In genomic region chr12:57464520-57465334, GRCm38 (mm10) we compare ENCODE assay signal across 24 mouse cellular contexts.
DNase-seq lines count a peak whose midpoint lies in the region; ATAC-seq and TF ChIP-seq lines count a peak whose summit lies in the region.
"Had no signal": no experiment of that assay in that cellular context is flagged by ENCODE, and none has a peak within 500 bp of the region (broad histone marks: within the 10 kb centered on the region; RNA-seq: fewer than 3 reads in every experiment).

No protein-coding gene starts in this region.

- no peaks in the 10 kb centered on the region for H3K36me3 ChIP-seq in heart, embryonic 10.5 days
- no peaks in the 10 kb centered on the region for H3K36me3 ChIP-seq in lung, embryonic 15.5 days
- no peaks in the 10 kb centered on the region for H3K36me3 ChIP-seq in CH12.LX (replicated peaks in 1 of 2; ENCODE audit: control insufficient read depth in 1 of 2, insufficient read depth in 1 of 2, low read length in 1 of 2)
- H3K36me3 ChIP-seq: forebrain, embryonic 10.5 days; heart, embryonic 15.5 days; limb, embryonic 12.5 days; liver, embryonic 12.5 days; midbrain, embryonic 10.5 days; neural tube, embryonic 12.5 days had no signal

- H3K27ac ChIP-seq in heart, embryonic 10.5 days: no peak overlapping the region
- peak overlapping the region; percentile 39; the same call in 1 of the 2 replicates for H3K27ac ChIP-seq in lung, embryonic 15.5 days
- H3K27ac ChIP-seq in CH12.LX (ENCODE audit: insufficient read depth, low read depth): no peak overlapping the region
- H3K27ac ChIP-seq: forebrain, embryonic 10.5 days; heart, embryonic 15.5 days; limb, embryonic 12.5 days; liver, embryonic 12.5 days; midbrain, embryonic 10.5 days; neural tube, embryonic 12.5 days had no signal

- no peak for TF ChIP-seq POLR2A in CH12.LX (IDR thresholded peaks at IDR 0.05; ENCODE audit: low read depth, low read length)

- WGBS in heart, embryonic 10.5 days: 79% methylated on average over 12 of the region's 12 CpGs
- WGBS in lung, embryonic 15.5 days: 62% methylated on average over 12 of the region's 12 CpGs

- no peak overlapping the region; the same call in 1 of the 2 replicates for H3K4me2 ChIP-seq in lung, embryonic 15.5 days
- H3K4me2 ChIP-seq in CH12.LX (ENCODE audit: insufficient read depth, low read depth, poor library complexity, severe bottlenecking): peak overlapping the region; percentile 68
- H3K4me2 ChIP-seq: heart, embryonic 15.5 days; limb, embryonic 12.5 days; liver, embryonic 12.5 days; neural tube, embryonic 12.5 days had no signal

- dilution Hi-C loops in CH12.LX (cut with MboI; ENCODE audit: extremely low pct_ligation_motif_present, extremely low pct_unique_long_range_greater_than_20kb, low sequenced_read_pairs): no loop called here

- no peaks in the 10 kb centered on the region for H3K4me1 ChIP-seq in heart, embryonic 10.5 days
- H3K4me1 ChIP-seq in lung, embryonic 15.5 days: no peaks in the 10 kb centered on the region
- H3K4me1 ChIP-seq in CH12.LX (ENCODE audit: control insufficient read depth in 1 of 2, insufficient read depth in 2 of 2): peaks cover 2 to 16% of the 10 kb centered on the region in 2 experiments; a peak in 2 of 4 replicates
- H3K4me1 ChIP-seq: heart, embryonic 15.5 days; liver, embryonic 12.5 days; neural tube, embryonic 12.5 days had no signal

- no peak overlapping the region for H3K4me3 ChIP-seq in heart, embryonic 10.5 days
- H3K4me3 ChIP-seq in lung, embryonic 15.5 days: no peak overlapping the region
- H3K4me3 ChIP-seq in CH12.LX (replicated peaks in 1 of 3; ENCODE audit: low read depth in 2 of 3, low read length in 2 of 3, poor library complexity in 1 of 3): no peak overlapping the region
- H3K4me3 ChIP-seq: forebrain, embryonic 10.5 days; heart, embryonic 15.5 days; limb, embryonic 12.5 days; liver, embryonic 12.5 days; midbrain, embryonic 10.5 days; neural tube, embryonic 12.5 days had no signal

- no peak; the same call in none of the 2 replicates for TF ChIP-seq RAD21 in CH12.LX (IDR thresholded peaks at IDR 0.05; ENCODE audit: low read depth, low read length)

- H3K9me3 ChIP-seq in heart, embryonic 10.5 days: no peaks in the 10 kb centered on the region
- no peaks in the 10 kb centered on the region for H3K9me3 ChIP-seq in lung, embryonic 15.5 days
- no peaks in the 10 kb centered on the region for H3K9me3 ChIP-seq in CH12.LX (replicated peaks; ENCODE audit: low read length)
- H3K9me3 ChIP-seq: forebrain, embryonic 10.5 days; heart, embryonic 15.5 days; limb, embryonic 12.5 days; liver, embryonic 12.5 days; midbrain, embryonic 10.5 days; neural tube, embryonic 12.5 days had no signal

- no peaks in the 10 kb centered on the region for H3K27me3 ChIP-seq in heart, embryonic 10.5 days (ENCODE audit: insufficient read depth, poor library complexity, severe bottlenecking)
- no peaks in the 10 kb centered on the region for H3K27me3 ChIP-seq in lung, embryonic 15.5 days
- H3K27me3 ChIP-seq in CH12.LX (replicated peaks): no peaks in the 10 kb centered on the region
- H3K27me3 ChIP-seq: heart, embryonic 15.5 days; limb, embryonic 12.5 days; liver, embryonic 12.5 days; neural tube, embryonic 12.5 days had no signal

- no peaks in the 10 kb centered on the region for H3K79me2 ChIP-seq in CH12.LX (replicated peaks; ENCODE audit: control insufficient read depth, extremely low read depth, insufficient read depth, poor library complexity, severe bottlenecking)

- no peak overlapping the region for H3K9ac ChIP-seq in lung, embryonic 15.5 days
- H3K9ac ChIP-seq in CH12.LX (ENCODE audit: insufficient read depth, low read depth): no peak overlapping the region
- H3K9ac ChIP-seq: heart, embryonic 15.5 days; limb, embryonic 12.5 days; liver, embryonic 12.5 days; neural tube, embryonic 12.5 days had no signal

- peak; percentile 99 for TF ChIP-seq EP300 in CH12.LX (IDR thresholded peaks at IDR 0.05; ENCODE audit: low read length)

- in situ Hi-C loops in CH12.LX (cut with MboI; ENCODE audit: low pct_ligation_motif_present, low pct_unique_long_range_greater_than_20kb, low sequenced_read_pairs): no loop called here

- 0 out of 2 replicates have a peak, but pooled peaks have one; percentile 23 for ATAC-seq in lung, embryonic 15.5 days (ENCODE audit: borderline replicate concordance, extremely low read depth, low FRiP score, low TSS enrichment)
- ATAC-seq in granulocyte monocyte progenitor cell, adult 5-6 weeks (replicated peaks; ENCODE audit: poor library complexity, severe bottlenecking): peak; percentile 82
- ATAC-seq: activated CD4-positive, CD25-positive, alpha-beta regulatory T cell, adult 4 months; liver, embryonic 12.5 days had no signal

- peak; percentile 6 for DNase-seq in heart, adult 8-10 months (ENCODE audit: low spot score)
- DNase-seq in heart, embryonic 10.5 days (ENCODE audit: low spot score): no peak
- no peak for DNase-seq in lung, postnatal 25 days (ENCODE audit: low spot score)
- peak; percentile 82 for DNase-seq in CH12.LX (ENCODE audit: extremely low read depth)
- DNase-seq in cerebellum, adult 18-20 months: no peak
- no peak for DNase-seq in adrenal gland, postnatal 4 days (ENCODE audit: low spot score in 2 of 2)
- DNase-seq: adrenal gland, postnatal 10 days; cerebellum, adult 11-12 months; cerebellum, postnatal 36 days; gastrocnemius, postnatal 10 days; kidney, adult 2 months; kidney, postnatal 4 days; layer of hippocampus, adult 9-11 months; lung, postnatal 14 days; thymus, adult 2 months had no signal

- TF ChIP-seq CTCF in CH12.LX (conservative IDR thresholded peaks at IDR 0.05 in 1 of 2, IDR thresholded peaks at IDR 0.05 in 1 of 2; ENCODE audit: low read depth in 2 of 2, low read length in 2 of 2): no peak

TF ChIP-seq in CH12.LX, 34 proteins besides CTCF, POLR2A, EP300 and RAD21:
- TF ChIP-seq NRF1 (IDR thresholded peaks at IDR 0.05; ENCODE audit: low read depth, low read length) (no peak), MAFK (IDR thresholded peaks at IDR 0.05; ENCODE audit: insufficient replicate concordance, low read length) (peak; percentile 74), CHD1 (IDR thresholded peaks at IDR 0.05; ENCODE audit: low read depth, low read length) (peak; percentile 70; the same call in 1 of the 2 replicates), MXI1 (IDR thresholded peaks at IDR 0.05; ENCODE audit: low read depth, low read length) (peak; percentile 80), ZNF384 (IDR thresholded peaks at IDR 0.05; ENCODE audit: low read depth, low read length) (no peak), KAT2A (IDR thresholded peaks at IDR 0.05; ENCODE audit: insufficient replicate concordance, low read length) (0 out of 2 replicates have a peak, but pooled peaks have one; percentile 64), CHD2 (IDR thresholded peaks at IDR 0.05; ENCODE audit: low read length) (peak; percentile 80), JUND (conservative IDR thresholded peaks at IDR 0.05; ENCODE audit: low read depth, low read length) (peak; percentile 97), NELFE (IDR thresholded peaks at IDR 0.05; ENCODE audit: low read depth, low read length) (peak; percentile 37; the same call in 1 of the 2 replicates), IRF4 (IDR thresholded peaks at IDR 0.05; ENCODE audit: low read depth, low read length) (peak; percentile 99), ETS1 (conservative IDR thresholded peaks at IDR 0.05; ENCODE audit: low read depth, low read length) (peak; percentile 89), GABPA (IDR thresholded peaks at IDR 0.05; ENCODE audit: insufficient replicate concordance, low read depth, low read length) (no peak), RCOR1 (conservative IDR thresholded peaks at IDR 0.05; ENCODE audit: low read depth, low read length) (peak; percentile 98), ZC3H11A (IDR thresholded peaks at IDR 0.05; ENCODE audit: low read depth, low read length) (no peak), ZMIZ1 (IDR thresholded peaks at IDR 0.05; ENCODE audit: low read depth, low read length) (peak; percentile 64; the same call in 1 of the 2 replicates), JUN (IDR thresholded peaks at IDR 0.05; ENCODE audit: insufficient read depth, low read depth, low read length) (peak; percentile 99), MEF2A (IDR thresholded peaks at IDR 0.05; ENCODE audit: borderline replicate concordance, low read depth, low read length) (peak; percentile 81), UBTF (IDR thresholded peaks at IDR 0.05; ENCODE audit: low read depth, low read length) (no peak), BHLHE40 (IDR thresholded peaks at IDR 0.05; ENCODE audit: low read depth, low read length) (peak; percentile 81), SIN3A (IDR thresholded peaks at IDR 0.05; ENCODE audit: low read length) (peak; percentile 90), TCF12 (IDR thresholded peaks at IDR 0.05; ENCODE audit: low read depth, low read length) (peak; percentile 74), POLR2AphosphoS2 (IDR thresholded peaks at IDR 0.05; ENCODE audit: low read depth, low read length) (no peak), MYC (IDR thresholded peaks at IDR 0.05; ENCODE audit: low read depth, low read length) (peak; percentile 95), ELF1 (IDR thresholded peaks at IDR 0.05; ENCODE audit: low read depth, low read length) (0 out of 2 replicates have a peak, but pooled peaks have one; percentile 14), HCFC1 (IDR thresholded peaks at IDR 0.05; ENCODE audit: low read depth, low read length) (no peak; the same call in 1 of the 2 replicates), SMC3 (IDR thresholded peaks at IDR 0.05; ENCODE audit: low read depth, low read length) (peak; percentile 9; the same call in 1 of the 2 replicates), MAZ (IDR thresholded peaks at IDR 0.05; ENCODE audit: low read depth, low read length) (peak; percentile 78), USF1 (IDR thresholded peaks at IDR 0.05; ENCODE audit: low read depth, low read length) (no peak), MAX (IDR thresholded peaks at IDR 0.05; ENCODE audit: low read length) (peak; percentile 85)

Comparison
In these comparisons a context has a peak if more than half of its experiments do, and no peak if none do; other contexts are left out.
1. DNase-seq: peak in heart, adult 8-10 months (single experiment) and CH12.LX (single experiment); none in heart, embryonic 10.5 days (single experiment), lung, postnatal 25 days (single experiment), cerebellum, adult 18-20 months (0 of 2) and adrenal gland, postnatal 4 days (0 of 2).